Mouse (Mus musculus) bone marrow, adult 2 months (tissue): ENCODE data around the gene Zcwpw1.

Experiments used
- CTCF ChIP-seq: fragments of 200-500 bp; IDR thresholded peaks from 2 replicates; pipeline ENCODE4 v1.5.1; 2011; ENCODE audit warnings: low read length, control low read depth; ENCODE audit not compliant: control insufficient read depth, insufficient read depth
- POLR2A ChIP-seq: fragments of 200-500 bp; IDR thresholded peaks from 2 replicates; pipeline ENCODE4 v1.6.1; 2011; ENCODE audit warnings: low read depth, mild to moderate bottlenecking, control low read depth, low read length, borderline replicate concordance; ENCODE audit not compliant: control insufficient read depth

GRCm38 (mm10) chr5:137756106-137756505 lies 31.5 kb upstream of the Zcwpw1 start:
- TF ChIP-seq CTCF (no peak), POLR2A (no peak)
